Mouse (Mus musculus): ENCODE results near the gene Ptpn7. TPM values are rescaled to one million over a fixed set of nuclear protein-coding genes. Genes with fewer than 3 reads are reported as not detected.

Ptpn7 gene
- 2.4 TPM for polyA plus RNA-seq (2014; fragmentation: Illumina TruSeq; extraction: RNeasy Lipid Tissue Mini Kit (QIAGEN cat#74804); ENCODE audit: low read depth, low replicate concordance)

GRCm38 (mm10) chr1:135132473-135132872 lies at the start of gene Ptpn7:
Ptpn7 (plus strand) TSS chr1:135132700.

GRCm38 (mm10) chr1:135105124-135105523 lies 27.4 kb upstream of the Ptpn7 start, which contains the start of gene Lgr6:
Lgr6 (minus strand) TSS chr1:135105276.

GRCm38 (mm10) chr1:135146077-135146945 lies 13.8 kb downstream of the Ptpn7 start, which contains the start of gene Arl8a:
Arl8a (plus strand) TSS chr1:135146824.

GRCm38 (mm10) chr1:135167435-135167834 lies 34.9 kb downstream of the Ptpn7 start, which contains the start of gene Gpr37l1:
Gpr37l1 (minus strand) TSS chr1:135167681.

Other genes starting within 250 kb of the Ptpn7 start
- gene Ppp1r12b, start 176.8 kb upstream of the Ptpn7 start, polyA plus RNA-seq (2014; fragmentation: Illumina TruSeq; extraction: RNeasy Lipid Tissue Mini Kit (QIAGEN cat#74804); ENCODE audit: low read depth, low replicate concordance), result 27.2 TPM
- gene Ube2t, start 170.1 kb upstream of the Ptpn7 start, polyA plus RNA-seq (2014; fragmentation: Illumina TruSeq; extraction: RNeasy Lipid Tissue Mini Kit (QIAGEN cat#74804); ENCODE audit: low read depth, low replicate concordance), result 2.5 TPM
- 0.11 TPM for gene Lgr6, start 27.4 kb upstream of the Ptpn7 start, polyA plus RNA-seq (2014; fragmentation: Illumina TruSeq; extraction: RNeasy Lipid Tissue Mini Kit (QIAGEN cat#74804); ENCODE audit: low read depth, low replicate concordance)
- gene Arl8a, start 14.1 kb downstream of the Ptpn7 start, polyA plus RNA-seq (2014; fragmentation: Illumina TruSeq; extraction: RNeasy Lipid Tissue Mini Kit (QIAGEN cat#74804); ENCODE audit: low read depth, low replicate concordance), result 58.6 TPM
- 0.42 TPM for gene Gpr37l1, start 35.0 kb downstream of the Ptpn7 start, polyA plus RNA-seq (2014; fragmentation: Illumina TruSeq; extraction: RNeasy Lipid Tissue Mini Kit (QIAGEN cat#74804); ENCODE audit: low read depth, low replicate concordance)
- gene Elf3, start 125.9 kb downstream of the Ptpn7 start, polyA plus RNA-seq (2014; fragmentation: Illumina TruSeq; extraction: RNeasy Lipid Tissue Mini Kit (QIAGEN cat#74804); ENCODE audit: low read depth, low replicate concordance), result 90.6 TPM
- gene Rnpep, start 151.4 kb downstream of the Ptpn7 start, polyA plus RNA-seq (2014; fragmentation: Illumina TruSeq; extraction: RNeasy Lipid Tissue Mini Kit (QIAGEN cat#74804); ENCODE audit: low read depth, low replicate concordance), result 92.7 TPM
- gene Timm17a, start 181.1 kb downstream of the Ptpn7 start, polyA plus RNA-seq (2014; fragmentation: Illumina TruSeq; extraction: RNeasy Lipid Tissue Mini Kit (QIAGEN cat#74804); ENCODE audit: low read depth, low replicate concordance), result 75.2 TPM
- gene Lmod1, start 192.1 kb downstream of the Ptpn7 start, polyA plus RNA-seq (2014; fragmentation: Illumina TruSeq; extraction: RNeasy Lipid Tissue Mini Kit (QIAGEN cat#74804); ENCODE audit: low read depth, low replicate concordance), result 9.7 TPM
- gene Shisa4, start 242.5 kb downstream of the Ptpn7 start, polyA plus RNA-seq (2014; fragmentation: Illumina TruSeq; extraction: RNeasy Lipid Tissue Mini Kit (QIAGEN cat#74804); ENCODE audit: low read depth, low replicate concordance), result 5.2 TPM

Data from adipose tissue, adult 10 weeks (tissue).